Mouse (Mus musculus) C2C12 (cell line): Measurements from ENCODE around the gene Kiz. TPM values are rescaled to one million over a fixed set of nuclear protein-coding genes. Genes with fewer than 3 reads are reported as not detected.

ENCODE experiments used
- H3K27me3 ChIP-seq: one replicate; pipeline ENCODE4 v1.6.1; 2011; ENCODE audit not compliant: control insufficient read depth, insufficient read depth, insufficient read length
- H3K36me3 ChIP-seq: one replicate; pipeline ENCODE4 v1.6.1; 2011; ENCODE audit not compliant: control insufficient read depth, insufficient read depth
- H3K4me3 ChIP-seq: one replicate; pipeline ENCODE4 v1.5.1; 2011; ENCODE audit warnings: mild to moderate bottlenecking, control low read depth; ENCODE audit not compliant: poor library complexity, insufficient read depth, severe bottlenecking
- H3K79me2 ChIP-seq: one replicate; pipeline ENCODE4 v1.6.1; 2011; ENCODE audit not compliant: control insufficient read depth, insufficient read depth
- H3K79me3 ChIP-seq: one replicate; pipeline ENCODE4 v1.6.1; 2011; ENCODE audit warnings: low read depth, control low read depth
- H3ac ChIP-seq: one replicate; pipeline ENCODE3; 2011; ENCODE audit warnings: low read depth; ENCODE audit not compliant: control insufficient read depth, insufficient read length
- CEBPB ChIP-seq: IDR thresholded peaks from one replicate; pipeline ENCODE4 v1.6.1; 2011; ENCODE audit warnings: low read depth, mild to moderate bottlenecking, control low read depth, moderate library complexity
- CTCF ChIP-seq: IDR thresholded peaks from one replicate; pipeline ENCODE4 v1.5.1; 2011; ENCODE audit not compliant: control insufficient read depth, insufficient read depth, insufficient read length
- FOSL1 ChIP-seq: IDR thresholded peaks from one replicate; pipeline ENCODE4 v1.8.0; 2011; ENCODE audit warnings: mild to moderate bottlenecking, low read length; ENCODE audit not compliant: poor library complexity, insufficient read depth, severe bottlenecking
- MAX ChIP-seq: IDR thresholded peaks from one replicate; pipeline ENCODE4 v1.6.1; 2011; ENCODE audit warnings: mild to moderate bottlenecking, control low read depth
- MYOD1 ChIP-seq: IDR thresholded peaks from one replicate; pipeline ENCODE4 v1.6.1; 2011; ENCODE audit warnings: low read depth; ENCODE audit not compliant: control insufficient read depth, insufficient read length
- MYOG ChIP-seq: IDR thresholded peaks from one replicate; pipeline ENCODE4 v1.6.1; 2011; ENCODE audit not compliant: control insufficient read depth, insufficient read length; ENCODE audit errors: extremely low read depth
- USF1 ChIP-seq: IDR thresholded peaks from one replicate; pipeline ENCODE4 v1.6.1; 2011; ENCODE audit warnings: low read depth, mild to moderate bottlenecking, control low read depth, moderate library complexity
- polyA plus RNA-seq: library from polyadenylated mRNA; unstranded; fragments of >200 nt; fragmentation: generic; extraction: Trizol; gene quantifications from one replicate; pipeline ENCODE4 v1.2.1, GENCODE M21; 2012; ENCODE audit warnings: missing spikeins

The Kiz gene
- polyA plus RNA-seq, 1 experiment: 5.9 TPM

DNA sequence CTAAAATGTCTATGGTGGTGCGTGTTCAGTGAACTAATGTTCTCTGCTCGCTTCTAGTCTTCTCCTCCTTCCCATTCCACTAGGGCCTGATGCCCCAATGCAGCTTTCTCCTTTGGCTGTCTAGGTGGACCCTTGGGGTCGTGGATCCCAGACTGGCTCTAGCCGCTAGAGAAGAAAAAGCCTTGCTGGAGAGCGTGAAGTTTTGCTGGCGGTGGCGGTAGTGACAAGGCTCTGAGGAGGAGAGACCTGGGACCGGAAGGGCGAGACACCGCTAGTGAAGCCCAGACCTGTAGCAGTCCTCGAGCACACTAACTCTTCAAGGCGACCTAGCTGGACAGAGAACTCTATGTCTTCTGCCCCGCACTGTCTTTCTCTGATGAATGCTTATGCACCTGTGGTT is 19.4 kb upstream of the Kiz start:
- Histone ChIP-seq H3K79me2 (no peaks in the 10 kb centered on the region), H3K36me3 (no peaks in the 10 kb centered on the region), H3K27me3 (peaks cover 11% of the 10 kb centered on the region), H3ac (no peak overlapping the region), H3K79me3 (no peaks in the 10 kb centered on the region), H3K4me3 (no peak overlapping the region)
- no peak for TF ChIP-seq CTCF

DNA sequence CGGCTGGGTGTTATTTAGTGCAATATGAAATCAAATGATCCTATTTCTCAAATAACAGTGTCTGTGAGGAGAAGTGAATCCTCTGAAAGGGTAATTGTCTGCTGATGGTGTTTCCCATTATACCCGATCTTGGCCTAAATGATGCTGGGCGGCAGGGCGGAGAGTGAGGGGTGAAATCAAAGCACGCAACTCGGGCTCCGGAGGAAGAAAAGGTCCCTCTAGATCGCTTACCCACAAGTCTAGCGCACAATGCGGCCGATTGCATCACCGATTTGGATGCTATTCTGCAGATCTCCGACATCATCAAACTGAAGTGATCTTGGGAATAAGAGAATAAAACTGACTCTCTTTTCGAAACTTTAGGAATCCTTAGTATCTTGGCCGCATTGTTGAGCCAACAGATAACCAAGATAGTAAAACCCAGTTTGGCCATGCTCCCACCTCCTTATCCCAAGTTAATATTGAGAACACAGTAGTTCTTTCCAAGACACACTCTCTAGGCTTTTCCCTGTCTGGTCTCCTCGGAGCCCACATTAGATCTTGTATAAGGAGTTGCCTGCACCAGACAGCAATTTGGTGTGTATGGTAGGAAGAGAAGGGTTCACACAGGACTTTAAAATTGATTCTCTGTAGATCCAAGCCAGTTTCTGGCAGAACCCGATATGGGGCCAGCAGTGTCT is 18.7 kb upstream of the Kiz start:
- H3ac ChIP-seq: no peak overlapping the region
- no peaks in the 10 kb centered on the region for H3K36me3 ChIP-seq
- H3K27me3 ChIP-seq: peaks cover 11% of the 10 kb centered on the region
- no peaks in the 10 kb centered on the region for H3K79me2 ChIP-seq
- TF ChIP-seq MYOG (no peak), CTCF (no peak), USF1 (no peak)
- no peak overlapping the region for H3K4me3 ChIP-seq
- H3K79me3 ChIP-seq: no peaks in the 10 kb centered on the region

DNA sequence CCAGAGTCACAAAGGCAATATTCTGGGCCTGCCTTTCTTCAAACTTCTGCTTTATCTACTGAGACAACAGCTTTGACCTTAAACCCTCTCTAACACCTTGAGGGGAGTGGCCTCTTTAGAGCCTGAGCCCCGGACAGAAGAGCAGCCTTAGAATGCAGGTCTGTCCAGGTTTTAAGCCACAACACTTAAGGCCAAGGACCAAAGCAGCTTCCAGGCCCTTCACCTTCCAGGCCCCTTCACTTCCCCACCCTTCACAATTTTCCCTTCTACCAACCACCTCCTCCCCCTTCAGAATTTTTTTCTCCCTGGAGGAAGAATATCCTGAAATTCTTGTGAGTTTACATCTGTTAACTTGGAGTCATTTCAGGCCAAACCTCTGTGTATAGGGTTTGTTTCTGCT is 18.0 kb upstream of the Kiz start:
- Histone ChIP-seq H3K27me3 (peaks cover 11% of the 10 kb centered on the region), H3K4me3 (no peak overlapping the region), H3K36me3 (no peaks in the 10 kb centered on the region), H3K79me3 (no peaks in the 10 kb centered on the region), H3ac (no peak overlapping the region), H3K79me2 (no peaks in the 10 kb centered on the region)
- no peak for TF ChIP-seq MYOD1
- no peak for TF ChIP-seq CTCF
- TF ChIP-seq USF1: no peak
- no peak for TF ChIP-seq MYOG
- TF ChIP-seq FOSL1: no peak
- TF ChIP-seq MAX: no peak
- TF ChIP-seq CEBPB: no peak

DNA sequence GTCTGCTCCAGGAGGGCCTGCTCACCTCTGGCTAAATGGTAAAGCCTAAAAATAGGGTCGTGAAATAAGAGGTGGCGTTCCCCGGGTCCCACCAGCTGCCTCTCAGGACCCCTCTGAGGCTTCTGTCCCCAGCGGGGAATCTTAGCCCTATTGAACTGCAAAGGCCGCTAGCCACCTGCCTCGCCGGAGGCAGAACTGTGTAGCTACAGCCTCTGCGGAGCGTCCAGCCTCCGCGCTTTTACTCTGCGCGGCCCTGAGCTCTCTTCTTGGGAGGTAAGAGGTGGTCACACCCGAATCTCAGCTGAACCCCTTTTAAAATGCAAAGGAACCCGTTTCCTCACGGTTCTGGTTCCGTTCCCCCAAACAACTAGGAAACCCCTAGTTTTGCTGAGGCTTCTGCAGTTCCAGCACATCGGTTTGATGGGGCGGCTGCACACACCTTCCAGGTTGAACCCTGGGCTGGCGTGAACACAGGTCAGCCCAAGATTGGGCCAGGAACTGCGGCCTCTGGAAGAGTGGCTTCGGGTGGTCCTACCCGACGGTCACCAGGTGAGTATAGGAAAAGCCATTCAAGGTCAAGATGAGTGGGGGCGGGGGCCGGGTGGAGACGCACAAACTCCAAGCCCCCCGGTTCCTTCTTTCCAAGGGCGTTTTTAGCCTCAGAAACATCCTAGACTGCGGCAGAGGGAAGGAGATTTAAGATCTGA is 16.9 kb upstream of the Kiz start:
- Histone ChIP-seq H3K27me3 (peaks cover 11% of the 10 kb centered on the region), H3K4me3 (no peak overlapping the region), H3K79me2 (no peaks in the 10 kb centered on the region), H3K79me3 (no peaks in the 10 kb centered on the region), H3K36me3 (no peaks in the 10 kb centered on the region), H3ac (no peak overlapping the region)
- TF ChIP-seq FOSL1 (no peak), MYOG (no peak), CEBPB (no peak), CTCF (no peak), MAX (no peak), MYOD1 (no peak), USF1 (no peak)

DNA sequence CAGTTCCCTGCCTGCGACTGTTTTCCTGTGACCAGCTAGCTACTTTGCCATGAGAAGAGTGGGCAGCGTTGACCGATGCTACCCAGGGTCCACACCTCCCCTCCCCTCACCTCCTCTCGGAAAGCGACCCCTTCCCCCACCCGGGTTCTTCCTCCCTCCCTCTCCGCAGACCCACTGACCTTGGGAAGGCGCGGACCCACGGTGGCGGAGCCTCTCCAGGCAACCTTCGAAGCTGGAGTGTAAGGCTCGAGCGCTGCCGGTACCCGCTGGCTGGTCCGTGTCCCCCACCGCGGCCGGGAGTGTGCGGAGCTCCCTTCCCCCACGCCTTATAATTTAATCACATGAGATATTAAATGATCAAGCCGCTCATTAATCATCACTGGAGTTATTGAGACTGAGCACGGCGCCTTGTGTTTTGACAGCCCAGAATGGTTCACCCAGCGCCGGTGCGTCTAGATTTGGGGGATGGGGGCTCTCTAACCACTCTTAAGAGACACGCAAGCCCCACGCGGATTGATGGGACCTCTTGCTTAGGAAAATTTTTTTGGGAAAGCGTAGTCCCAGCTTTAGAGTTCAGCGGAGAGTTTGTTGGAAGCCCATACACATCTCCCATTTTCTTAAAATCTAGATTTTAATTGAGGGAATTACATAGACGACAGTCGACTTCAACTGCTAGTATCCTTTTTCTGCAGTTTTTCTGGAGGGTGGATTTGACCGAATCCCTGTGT is 16.2 kb upstream of the Kiz start:
- no peaks in the 10 kb centered on the region for H3K36me3 ChIP-seq
- TF ChIP-seq USF1 (no peak), FOSL1 (no peak), MYOG (no peak), MAX (no peak), CTCF (no peak), CEBPB (no peak), MYOD1 (no peak)
- H3ac ChIP-seq: no peak overlapping the region
- H3K27me3 ChIP-seq: peaks cover 11% of the 10 kb centered on the region
- no peaks in the 10 kb centered on the region for H3K79me2 ChIP-seq
- no peaks in the 10 kb centered on the region for H3K79me3 ChIP-seq
- H3K4me3 ChIP-seq: no peak overlapping the region

DNA sequence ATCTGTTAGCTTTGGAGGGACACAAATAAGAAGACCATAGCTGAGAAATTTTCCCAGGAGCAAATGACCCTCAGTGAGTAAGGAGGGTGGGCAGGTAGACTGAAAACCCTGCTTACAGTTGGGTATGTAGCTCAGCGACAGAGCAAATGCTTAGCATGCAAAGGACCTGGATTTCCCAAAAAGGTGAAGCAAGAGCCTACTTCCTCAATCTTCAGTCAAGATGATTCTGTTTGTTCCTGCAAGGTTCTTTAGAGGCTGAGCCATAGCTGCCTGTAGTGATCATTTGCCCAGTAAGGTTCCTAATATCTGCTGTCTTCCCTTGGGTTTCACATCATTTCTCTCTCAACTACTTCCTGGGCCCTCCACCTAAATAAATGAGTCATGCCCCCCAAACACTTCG is 7.8 kb upstream of the Kiz start:
- TF ChIP-seq CTCF (no peak), MYOG (no peak), MYOD1 (no peak), CEBPB (no peak)
- Histone ChIP-seq H3K79me3 (no peaks in the 10 kb centered on the region), H3K79me2 (no peaks in the 10 kb centered on the region), H3K4me3 (no peak overlapping the region), H3ac (no peak overlapping the region), H3K27me3 (no peaks in the 10 kb centered on the region), H3K36me3 (no peaks in the 10 kb centered on the region)
